Mouse (Mus musculus) lung, adult 2 months (tissue): ENCODE results near the gene Neu1.

Experiments
- CTCF ChIP-seq: fragments of 200-500 bp; IDR thresholded peaks from 2 replicates; pipeline ENCODE4 v1.5.1; 2011; ENCODE audit warnings: mild to moderate bottlenecking, low read length, control low read depth; ENCODE audit not compliant: insufficient read depth
- POLR2A ChIP-seq: fragments of 200-500 bp; IDR thresholded peaks from 2 replicates; pipeline ENCODE4 v1.6.1; 2011; ENCODE audit warnings: low read depth, mild to moderate bottlenecking, control low read depth, low read length, borderline replicate concordance; ENCODE audit errors: extremely low read depth

DNA sequence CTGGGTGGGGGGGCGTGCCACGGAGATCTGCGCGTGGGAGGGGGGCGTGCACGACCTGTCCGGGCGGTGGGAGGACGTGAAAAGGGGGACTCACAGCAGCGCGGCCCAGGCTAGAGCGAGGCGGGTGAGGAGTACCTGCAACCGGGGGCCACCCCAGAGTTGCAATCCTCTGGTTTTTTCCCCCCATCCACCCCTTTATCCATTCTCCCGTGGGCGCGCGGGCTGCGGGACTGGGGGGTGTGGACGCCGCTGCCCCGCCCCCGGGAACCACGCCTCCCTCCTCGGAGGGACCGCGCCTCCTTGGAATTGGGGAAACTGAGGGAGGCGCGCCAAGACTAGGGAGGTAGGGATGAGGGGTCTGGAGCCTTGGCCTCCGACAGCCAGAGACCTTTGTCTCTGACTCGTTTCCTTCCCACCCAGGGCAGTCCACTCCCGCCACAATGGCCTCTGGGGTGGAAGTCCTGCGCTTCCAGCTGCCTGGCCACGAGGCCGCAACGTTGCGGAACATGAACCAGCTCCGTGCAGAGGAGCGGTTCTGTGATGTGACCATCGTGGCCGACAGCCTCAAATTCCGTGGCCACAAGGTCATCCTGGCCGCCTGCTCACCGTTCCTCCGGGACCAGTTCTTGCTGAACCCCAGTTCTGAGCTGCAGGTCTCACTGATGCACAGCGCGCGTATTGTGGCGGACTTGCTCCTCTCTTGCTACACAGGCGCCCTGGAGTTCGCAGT, 36.1 kb upstream of the Neu1 start:
- TF ChIP-seq POLR2A (no peak), CTCF (no peak)
